ENCODE assay signal across 27 mouse cellular contexts in the genomic region with DNA sequence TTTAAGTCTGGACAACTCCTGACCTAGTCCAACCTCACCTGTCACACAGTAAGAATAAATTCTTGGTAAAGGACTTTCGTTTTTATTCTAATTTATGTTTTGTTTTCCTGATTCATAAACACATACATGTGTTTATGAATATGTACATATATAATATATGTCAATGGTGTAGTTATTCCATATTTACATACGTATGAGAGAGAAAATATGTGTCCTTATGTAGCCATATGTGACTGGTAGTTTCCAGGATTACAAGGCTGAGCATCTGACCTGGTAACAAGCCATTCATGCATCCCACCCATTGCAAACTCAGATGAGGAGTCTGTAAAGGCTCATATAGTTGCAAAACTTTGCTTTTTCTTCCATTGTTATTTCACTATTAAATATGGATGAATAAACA.
"Had no signal": no experiment of that assay in that cellular context is flagged by ENCODE, and none has a peak within 500 bp of the region (broad histone marks: within the 10 kb centered on the region; RNA-seq: fewer than 3 reads in every experiment).

No protein-coding gene starts in this region.

- H3K36me3 ChIP-seq: limb, embryonic 10.5 days; limb, embryonic 12.5 days; limb, embryonic 13.5 days; limb, embryonic 15.5 days; liver, embryonic 12.5 days; liver, embryonic 13.5 days; liver, embryonic 15.5 days; midbrain, embryonic 10.5 days; midbrain, embryonic 12.5 days; midbrain, embryonic 13.5 days; midbrain, embryonic 15.5 days; neural tube, embryonic 12.5 days; neural tube, embryonic 13.5 days had no signal

- H3K27ac ChIP-seq: limb, embryonic 10.5 days; limb, embryonic 12.5 days; limb, embryonic 13.5 days; limb, embryonic 15.5 days; liver, embryonic 12.5 days; liver, embryonic 13.5 days; liver, embryonic 14.5 days; liver, embryonic 15.5 days; macrophage; midbrain, embryonic 10.5 days; midbrain, embryonic 12.5 days; midbrain, embryonic 13.5 days; midbrain, embryonic 15.5 days; neural tube, embryonic 12.5 days; neural tube, embryonic 13.5 days had no signal

- H3K27me3 ChIP-seq: limb, embryonic 12.5 days; limb, embryonic 13.5 days; limb, embryonic 15.5 days; liver, embryonic 12.5 days; liver, embryonic 13.5 days; liver, embryonic 15.5 days; midbrain, embryonic 12.5 days; midbrain, embryonic 13.5 days; midbrain, embryonic 15.5 days; neural tube, embryonic 12.5 days had no signal

- H3K4me1 ChIP-seq: liver, embryonic 12.5 days; liver, embryonic 13.5 days; liver, embryonic 15.5 days; megakaryocyte, embryonic 14.5 days had no signal

- DNase-seq: left cerebral cortex, postnatal 4 days; liver; liver, embryonic 13.5 days; liver, postnatal 0 days; lung, adult 2 months; lung, postnatal 14 days; midbrain, embryonic 14.5 days had no signal

- H3K9me3 ChIP-seq: limb, embryonic 10.5 days; limb, embryonic 12.5 days; limb, embryonic 13.5 days; limb, embryonic 15.5 days; liver, embryonic 12.5 days; liver, embryonic 13.5 days; liver, embryonic 15.5 days; megakaryocyte, embryonic 14.5 days; midbrain, embryonic 10.5 days; midbrain, embryonic 12.5 days; midbrain, embryonic 13.5 days; midbrain, embryonic 15.5 days; neural tube, embryonic 12.5 days; neural tube, embryonic 13.5 days had no signal

- H3K4me3 ChIP-seq: limb, embryonic 10.5 days; limb, embryonic 12.5 days; limb, embryonic 13.5 days; limb, embryonic 15.5 days; liver, embryonic 12.5 days; liver, embryonic 13.5 days; liver, embryonic 15.5 days; megakaryocyte, embryonic 14.5 days; midbrain, embryonic 10.5 days; midbrain, embryonic 12.5 days; midbrain, embryonic 13.5 days; midbrain, embryonic 15.5 days; myocyte; neural tube, embryonic 12.5 days; neural tube, embryonic 13.5 days had no signal

- H3K9ac ChIP-seq: limb, embryonic 12.5 days; limb, embryonic 13.5 days; limb, embryonic 15.5 days; liver, embryonic 12.5 days; liver, embryonic 13.5 days; liver, embryonic 14.5 days; liver, embryonic 15.5 days; liver, postnatal 0 days; lung, embryonic 14.5 days; midbrain, embryonic 12.5 days; midbrain, embryonic 13.5 days; midbrain, embryonic 15.5 days; neural tube, embryonic 12.5 days; neural tube, embryonic 13.5 days had no signal

- H3K4me2 ChIP-seq: limb, embryonic 12.5 days; limb, embryonic 13.5 days; limb, embryonic 15.5 days; liver, embryonic 11.5 days; liver, embryonic 12.5 days; liver, embryonic 13.5 days; liver, embryonic 15.5 days; lung, embryonic 14.5 days; midbrain, embryonic 11.5 days; midbrain, embryonic 12.5 days; midbrain, embryonic 13.5 days; midbrain, embryonic 15.5 days; neural tube, embryonic 12.5 days; neural tube, embryonic 13.5 days had no signal

- ATAC-seq: liver, embryonic 12.5 days; liver, postnatal 0 days; midbrain, embryonic 13.5 days; midbrain, embryonic 15.5 days; midbrain, embryonic 16.5 days had no signal
